Mouse (Mus musculus) hindbrain, embryonic 11.5 days (tissue): Measurements from ENCODE around the gene Apoc3. TPM values are rescaled to one million over a fixed set of nuclear protein-coding genes. Genes with fewer than 3 reads are reported as not detected.
A peak's percentile ranks its signal among the peaks of the same experiment; 100 is the strongest.

Source experiments
- ATAC-seq: fragments of 200-750 bp; cut with Nextera tagmentation; 2 replicates; pipeline ENCODE4 v1.8.0; 2017; ENCODE audit warnings: mild to moderate bottlenecking, moderate TSS enrichment, moderate library complexity; ENCODE audit not compliant: low FRiP score
- DNase-seq: peaks from one replicate; pipeline ENCODE4 v3.0.0-alpha.2; 2015; ENCODE audit warnings: low spot score
- H3K27ac ChIP-seq: fragments of 300-500 bp; sonication (generic); 2 replicates; pipeline ENCODE4 v1.5.1; 2014; ENCODE audit warnings: mild to moderate bottlenecking, low read depth, low read length
- H3K27me3 ChIP-seq: fragments of 300-500 bp; sonication (generic); 2 replicates; pipeline ENCODE4 v1.6.1; 2014; ENCODE audit warnings: mild to moderate bottlenecking, low read length, moderate library complexity, mixed read lengths; ENCODE audit not compliant: control insufficient read depth, insufficient read depth
- H3K36me3 ChIP-seq: fragments of 300-500 bp; sonication (generic); 2 replicates; pipeline ENCODE4 v1.6.1; 2014; ENCODE audit warnings: mild to moderate bottlenecking, low read length, moderate library complexity, mixed read lengths; ENCODE audit not compliant: control insufficient read depth, insufficient read depth
- H3K4me1 ChIP-seq: fragments of 300-500 bp; sonication (generic); replicated peaks from 2 replicates; pipeline ENCODE4 v1.6.1; 2014; ENCODE audit warnings: low read length, mixed read lengths; ENCODE audit not compliant: control insufficient read depth, insufficient read depth
- H3K4me2 ChIP-seq: fragments of 300-500 bp; sonication (generic); replicated peaks from 2 replicates; pipeline ENCODE4 v1.6.1; 2014; ENCODE audit warnings: mild to moderate bottlenecking, low read depth, low read length
- H3K4me3 ChIP-seq: fragments of 300-500 bp; sonication (generic); 2 replicates; pipeline ENCODE4 v1.5.1; 2014; ENCODE audit warnings: low read depth, low read length
- H3K9ac ChIP-seq: fragments of 300-500 bp; sonication (generic); 2 replicates; pipeline ENCODE4 v1.6.1; 2014; ENCODE audit warnings: low read depth, low read length
- H3K9me3 ChIP-seq: fragments of 300-500 bp; sonication (generic); 2 replicates; pipeline ENCODE4 v1.6.1; 2016; ENCODE audit warnings: low read length; ENCODE audit not compliant: control insufficient read depth
- WGBS: fragments of 180-500 bp; shearing (Covaris S2); extraction: QIAGEN DNeasy Blood & Tissue Kit; methylation state at CpG from one replicate; pipeline ENCODE4 v1.1.7; 2014; 5-methylcytosine and 5-hydroxymethylcytosine counted together
- polyA plus RNA-seq: library from polyadenylated mRNA; unstranded; fragments of >200 nt; fragmentation: Nextera tagmentation; extraction: Ambion mirVana; gene quantifications from 2 replicates; pipeline ENCODE4 v1.2.1, GENCODE M21; 2014

The Apoc3 gene
- polyA plus RNA-seq, 1 experiment from 2014 or later, result not detected

- H3K4me1 ChIP-seq, result no peaks in the 10 kb centered on the region
- H3K9me3 ChIP-seq, result no peaks in the 10 kb centered on the region
- H3K27me3 ChIP-seq, result no peaks in the 10 kb centered on the region
- ATAC-seq, result no peak
- no peak overlapping the region for H3K4me2 ChIP-seq
- WGBS, result 84% methylated on average over 7 of the region's 7 CpGs
- H3K27ac ChIP-seq, result no peak overlapping the region
- H3K9ac ChIP-seq, result no peak overlapping the region
- no peaks in the 10 kb centered on the region for H3K36me3 ChIP-seq
- H3K4me3 ChIP-seq, result no peak overlapping the region
- DNase-seq, result no peak
These were observed 25.7 kb upstream of the Apoc3 start for GRCm38 (mm10) chr9:46261131-46261530.

DNA sequence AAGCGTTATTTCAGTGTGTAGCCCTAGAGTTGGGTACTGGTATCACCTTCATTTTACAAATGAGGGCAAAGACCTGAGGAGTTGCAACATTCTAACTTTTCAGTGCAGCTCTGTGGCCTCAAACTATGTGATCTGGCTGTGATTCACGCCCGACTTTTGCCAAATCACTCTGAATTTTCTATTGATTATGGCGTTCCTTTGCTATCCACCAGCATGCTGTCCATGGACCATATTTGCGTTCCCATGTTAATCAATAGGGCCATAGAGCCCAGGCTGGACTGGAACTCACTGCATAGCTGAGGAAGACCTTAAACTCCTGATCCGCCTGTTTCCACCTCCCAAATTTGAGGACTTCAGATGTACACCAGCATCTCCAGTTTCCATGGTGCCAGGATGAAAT lies 23.7 kb upstream of the Apoc3 start:
- H3K36me3 ChIP-seq, result no peaks in the 10 kb centered on the region
- H3K4me1 ChIP-seq, result no peaks in the 10 kb centered on the region
- H3K4me3 ChIP-seq, result no peak overlapping the region
- H3K27ac ChIP-seq, result no peak overlapping the region
- WGBS, result 90% methylated on average over 6 of the region's 6 CpGs
- no peak overlapping the region for H3K4me2 ChIP-seq
- no peak for ATAC-seq
- no peak for DNase-seq
- no peaks in the 10 kb centered on the region for H3K9me3 ChIP-seq
- no peak overlapping the region for H3K9ac ChIP-seq
- no peaks in the 10 kb centered on the region for H3K27me3 ChIP-seq

GRCm38 (mm10) chr9:46257546-46257945 lies 22.1 kb upstream of the Apoc3 start:
- H3K9ac ChIP-seq, result no peak overlapping the region
- no peaks in the 10 kb centered on the region for H3K36me3 ChIP-seq
- H3K4me2 ChIP-seq, result no peak overlapping the region
- no peak for DNase-seq
- no peaks in the 10 kb centered on the region for H3K9me3 ChIP-seq
- WGBS, result 88% methylated on average over 3 of the region's 3 CpGs
- no peak overlapping the region for H3K4me3 ChIP-seq
- ATAC-seq, result no peak
- no peak overlapping the region for H3K27ac ChIP-seq
- no peaks in the 10 kb centered on the region for H3K27me3 ChIP-seq
- no peaks in the 10 kb centered on the region for H3K4me1 ChIP-seq

GRCm38 (mm10) chr9:46256658-46257385 lies 21.4 kb upstream of the Apoc3 start:
- Histone ChIP-seq H3K4me3 (no peak overlapping the region), H3K36me3 (no peaks in the 10 kb centered on the region), H3K4me2 (no peak overlapping the region), H3K9me3 (no peaks in the 10 kb centered on the region), H3K9ac (no peak overlapping the region), H3K27me3 (no peaks in the 10 kb centered on the region), H3K27ac (no peak overlapping the region), H3K4me1 (no peaks in the 10 kb centered on the region)
- ATAC-seq (no peak), DNase-seq (no peak)
- whole genome bisulfite sequencing, result 87% methylated on average over 10 of the region's 10 CpGs

GRCm38 (mm10) chr9:46256177-46256576 lies 20.7 kb upstream of the Apoc3 start:
- Histone ChIP-seq H3K27ac (no peak overlapping the region), H3K9ac (no peak overlapping the region), H3K27me3 (no peaks in the 10 kb centered on the region), H3K36me3 (no peaks in the 10 kb centered on the region), H3K4me1 (no peaks in the 10 kb centered on the region), H3K9me3 (no peaks in the 10 kb centered on the region), H3K4me2 (no peak overlapping the region), H3K4me3 (no peak overlapping the region)
- DNase-seq (no peak), ATAC-seq (no peak)
- 92% methylated on average over 7 of the region's 7 CpGs for whole genome bisulfite sequencing

GRCm38 (mm10) chr9:46246752-46247324 lies 11.4 kb upstream of the Apoc3 start:
- H3K27me3 ChIP-seq, result peaks cover 2% of the 10 kb centered on the region; the same call in 1 of the 2 replicates
- WGBS, result 32% methylated on average over 11 of the region's 11 CpGs
- H3K27ac ChIP-seq, result no peak overlapping the region
- ATAC-seq (no peak), DNase-seq (peak; percentile 89)
- no peak overlapping the region for H3K4me2 ChIP-seq
- H3K36me3 ChIP-seq, result no peaks in the 10 kb centered on the region
- H3K4me1 ChIP-seq, result no peaks in the 10 kb centered on the region
- no peak overlapping the region for H3K9ac ChIP-seq
- no peak overlapping the region for H3K4me3 ChIP-seq
- H3K9me3 ChIP-seq, result no peaks in the 10 kb centered on the region

- Histone ChIP-seq H3K27me3 (peaks cover 2% of the 10 kb centered on the region; the same call in 1 of the 2 replicates), H3K4me2 (no peak overlapping the region), H3K36me3 (no peaks in the 10 kb centered on the region), H3K27ac (no peak overlapping the region), H3K9me3 (no peaks in the 10 kb centered on the region), H3K4me1 (no peaks in the 10 kb centered on the region), H3K9ac (no peak overlapping the region), H3K4me3 (no peak overlapping the region)
- no peak for ATAC-seq
- WGBS, result 72% methylated on average over 8 of the region's 8 CpGs
- DNase-seq, result no peak
These were observed 8.1 kb upstream of the Apoc3 start for GRCm38 (mm10) chr9:46243584-46243983.

DNA sequence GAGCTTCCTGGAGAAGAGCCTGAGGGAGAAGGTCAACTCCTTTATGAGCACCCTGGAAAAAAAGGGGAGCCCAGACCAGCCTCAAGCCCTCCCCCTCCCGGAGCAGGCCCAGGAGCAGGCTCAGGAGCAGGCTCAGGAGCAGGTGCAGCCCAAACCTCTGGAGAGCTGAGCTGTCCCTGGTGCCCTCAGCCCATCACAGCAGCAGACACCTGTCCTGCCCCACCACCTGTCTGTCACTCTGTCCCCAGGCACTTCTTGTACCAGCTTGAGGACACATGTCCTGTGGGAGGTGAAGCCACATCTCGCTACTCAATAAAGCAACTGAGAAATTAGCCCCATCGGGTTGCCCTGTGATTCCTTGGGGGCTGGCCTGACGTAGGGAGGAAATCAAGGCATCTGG lies 7.7 kb upstream of the Apoc3 start:
- no peaks in the 10 kb centered on the region for H3K36me3 ChIP-seq
- no peak overlapping the region for H3K4me2 ChIP-seq
- no peaks in the 10 kb centered on the region for H3K9me3 ChIP-seq
- H3K27ac ChIP-seq, result no peak overlapping the region
- DNase-seq, result no peak
- H3K4me3 ChIP-seq, result no peak overlapping the region
- 65% methylated on average over 4 of the region's 4 CpGs for WGBS
- H3K27me3 ChIP-seq, result peaks cover 2% of the 10 kb centered on the region; the same call in 1 of the 2 replicates
- no peak overlapping the region for H3K9ac ChIP-seq
- no peaks in the 10 kb centered on the region for H3K4me1 ChIP-seq
- ATAC-seq, result no peak

- H3K9me3 ChIP-seq, result no peaks in the 10 kb centered on the region
- WGBS, result 90% methylated on average over 2 of the region's 2 CpGs
- no peak overlapping the region for H3K4me3 ChIP-seq
- H3K27me3 ChIP-seq, result no peaks in the 10 kb centered on the region
- H3K27ac ChIP-seq, result no peak overlapping the region
- no peaks in the 10 kb centered on the region for H3K4me1 ChIP-seq
- no peaks in the 10 kb centered on the region for H3K36me3 ChIP-seq
- ATAC-seq (no peak), DNase-seq (no peak)
- no peak overlapping the region for H3K4me2 ChIP-seq
- H3K9ac ChIP-seq, result no peak overlapping the region
These were observed 6.4 kb upstream of the Apoc3 start for GRCm38 (mm10) chr9:46241818-46242217.
